Mouse (Mus musculus): Measurements from ENCODE around the gene Mrpl45. TPM values are rescaled to one million over a fixed set of nuclear protein-coding genes. Genes with fewer than 3 reads are reported as not detected.

The Mrpl45 gene
- total and polyA plus RNA-seq, 3 experiments: 13.1 to 77.5 (median 46.3) TPM

DNA sequence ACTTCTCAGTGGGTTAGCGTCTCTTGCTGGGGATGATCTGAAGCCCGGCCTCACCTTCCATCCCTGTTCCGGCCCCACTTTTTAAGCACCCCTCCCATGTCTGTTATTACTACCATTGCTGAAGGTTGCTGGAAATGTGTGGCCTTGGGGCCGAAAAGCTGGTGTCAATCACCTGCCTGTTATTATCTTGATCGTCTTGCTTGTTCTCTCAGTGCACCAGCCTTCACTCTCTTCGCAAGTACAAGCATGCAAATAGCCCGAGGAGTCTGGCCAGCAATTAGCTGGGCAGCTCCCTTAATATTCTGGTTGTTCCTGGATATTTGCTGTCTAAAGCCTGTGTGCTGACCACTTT lies 48.1 kb downstream of the Mrpl45 start:
- DNase-seq (ENCODE audit: low spot score) (no peak), ATAC-seq (ENCODE audit: extremely low read depth, insufficient number of reproducible peaks, low FRiP score, poor library complexity, severe bottlenecking) (no peak)
- no peak for TF ChIP-seq TAL1 (conservative IDR thresholded peaks at IDR 0.05; ENCODE audit: low read depth, low read length)
- TF ChIP-seq CTCF (IDR thresholded peaks at IDR 0.05; ENCODE audit: low read depth, low read length): no peak
- no peak for TF ChIP-seq GATA2 (IDR thresholded peaks at IDR 0.05; ENCODE audit: borderline replicate concordance, low read depth, low read length)
- no peak for TF ChIP-seq POLR2AphosphoS5 (IDR thresholded peaks at IDR 0.05; ENCODE audit: insufficient replicate concordance, low read depth, low read length)
- no peak for TF ChIP-seq GATA1 (IDR thresholded peaks at IDR 0.05; ENCODE audit: borderline replicate concordance, low read length)
- Histone ChIP-seq H3K4me3 (ENCODE audit: low read depth, low read length) (peak overlapping the region; percentile 91), H3K27me3 (ENCODE audit: insufficient read depth, low read length) (no peaks in the 10 kb centered on the region), H3K36me3 (replicated peaks) (peaks cover 25% of the 10 kb centered on the region), H3K4me1 (ENCODE audit: insufficient read depth, low read depth, low read length) (peaks cover 36% of the 10 kb centered on the region), H3K9me3 (replicated peaks) (no peaks in the 10 kb centered on the region)

DNA sequence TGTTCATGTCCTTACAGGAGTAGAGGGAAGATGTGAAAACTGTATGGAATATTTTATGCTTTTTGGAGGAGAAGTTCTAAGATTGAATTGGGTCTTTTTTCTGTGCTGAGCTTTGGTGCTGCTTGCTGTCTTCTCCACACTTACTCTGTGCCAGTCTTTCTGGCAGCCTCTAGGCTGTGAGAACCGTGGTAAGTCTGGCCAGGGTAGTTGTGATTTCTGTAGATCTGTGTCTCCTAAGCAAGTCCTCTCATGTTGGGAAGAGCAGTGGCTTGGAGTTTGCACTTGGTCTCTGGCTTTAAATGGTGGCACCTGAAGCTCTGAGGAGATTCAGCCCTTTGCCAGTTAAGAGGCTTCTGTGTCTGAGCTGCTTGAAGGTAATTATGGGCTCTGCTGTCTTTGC lies 50.0 kb downstream of the Mrpl45 start:
- peaks cover 33% of the 10 kb centered on the region for H3K36me3 ChIP-seq (replicated peaks)
- ATAC-seq (ENCODE audit: extremely low read depth, insufficient number of reproducible peaks, low FRiP score, poor library complexity, severe bottlenecking): no peak

DNA sequence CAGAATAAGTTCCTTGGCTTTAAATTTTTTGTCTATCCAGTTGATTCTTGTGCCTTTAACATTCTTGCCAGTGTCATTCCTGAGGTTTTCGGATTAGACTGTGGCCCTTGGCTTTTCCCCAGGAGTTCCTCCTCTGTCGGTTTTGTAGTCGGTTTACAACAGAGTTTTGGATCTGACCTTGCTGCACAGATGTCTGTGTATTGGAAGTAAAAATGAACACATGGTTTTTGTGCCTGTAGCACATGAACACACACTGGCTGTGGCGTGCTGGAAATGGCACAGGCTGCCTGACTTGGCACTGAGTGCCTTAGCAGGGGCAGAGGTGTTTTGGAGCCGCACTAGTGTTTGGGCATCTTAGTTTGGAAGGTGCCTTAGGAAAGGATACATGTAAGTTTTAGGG lies 53.0 kb downstream of the Mrpl45 start:
- Histone ChIP-seq H3K27me3 (ENCODE audit: insufficient read depth, low read length) (no peaks in the 10 kb centered on the region), H3K4me3 (ENCODE audit: low read depth, low read length) (no peak overlapping the region), H3K36me3 (replicated peaks) (peaks cover 59% of the 10 kb centered on the region), H3K4me1 (ENCODE audit: insufficient read depth, low read depth, low read length) (peaks cover 24% of the 10 kb centered on the region), H3K9me3 (replicated peaks) (no peaks in the 10 kb centered on the region)
- ATAC-seq (ENCODE audit: extremely low read depth, insufficient number of reproducible peaks, low FRiP score, poor library complexity, severe bottlenecking) (no peak), DNase-seq (ENCODE audit: low spot score) (no peak)
- TF ChIP-seq GATA2 (IDR thresholded peaks at IDR 0.05; ENCODE audit: borderline replicate concordance, low read depth, low read length) (no peak), POLR2AphosphoS5 (IDR thresholded peaks at IDR 0.05; ENCODE audit: insufficient replicate concordance, low read depth, low read length) (no peak), CTCF (IDR thresholded peaks at IDR 0.05; ENCODE audit: low read depth, low read length) (no peak), TAL1 (conservative IDR thresholded peaks at IDR 0.05; ENCODE audit: low read depth, low read length) (no peak), GATA1 (IDR thresholded peaks at IDR 0.05; ENCODE audit: borderline replicate concordance, low read length) (no peak)

More for the DNA sequence above, 50.0 kb downstream of the Mrpl45 start:
- TF ChIP-seq GATA1 (IDR thresholded peaks at IDR 0.05; ENCODE audit: borderline replicate concordance, low read length) (no peak), CTCF (IDR thresholded peaks at IDR 0.05; ENCODE audit: low read depth, low read length) (no peak), GATA2 (IDR thresholded peaks at IDR 0.05; ENCODE audit: borderline replicate concordance, low read depth, low read length) (no peak), POLR2AphosphoS5 (IDR thresholded peaks at IDR 0.05; ENCODE audit: insufficient replicate concordance, low read depth, low read length) (no peak), TAL1 (conservative IDR thresholded peaks at IDR 0.05; ENCODE audit: low read depth, low read length) (no peak)
- Histone ChIP-seq H3K9me3 (replicated peaks) (no peaks in the 10 kb centered on the region), H3K27me3 (ENCODE audit: insufficient read depth, low read length) (no peaks in the 10 kb centered on the region), H3K4me3 (ENCODE audit: low read depth, low read length) (no peak overlapping the region), H3K4me1 (ENCODE audit: insufficient read depth, low read depth, low read length) (peaks cover 36% of the 10 kb centered on the region)
- DNase-seq (ENCODE audit: low spot score): no peak

DNA sequence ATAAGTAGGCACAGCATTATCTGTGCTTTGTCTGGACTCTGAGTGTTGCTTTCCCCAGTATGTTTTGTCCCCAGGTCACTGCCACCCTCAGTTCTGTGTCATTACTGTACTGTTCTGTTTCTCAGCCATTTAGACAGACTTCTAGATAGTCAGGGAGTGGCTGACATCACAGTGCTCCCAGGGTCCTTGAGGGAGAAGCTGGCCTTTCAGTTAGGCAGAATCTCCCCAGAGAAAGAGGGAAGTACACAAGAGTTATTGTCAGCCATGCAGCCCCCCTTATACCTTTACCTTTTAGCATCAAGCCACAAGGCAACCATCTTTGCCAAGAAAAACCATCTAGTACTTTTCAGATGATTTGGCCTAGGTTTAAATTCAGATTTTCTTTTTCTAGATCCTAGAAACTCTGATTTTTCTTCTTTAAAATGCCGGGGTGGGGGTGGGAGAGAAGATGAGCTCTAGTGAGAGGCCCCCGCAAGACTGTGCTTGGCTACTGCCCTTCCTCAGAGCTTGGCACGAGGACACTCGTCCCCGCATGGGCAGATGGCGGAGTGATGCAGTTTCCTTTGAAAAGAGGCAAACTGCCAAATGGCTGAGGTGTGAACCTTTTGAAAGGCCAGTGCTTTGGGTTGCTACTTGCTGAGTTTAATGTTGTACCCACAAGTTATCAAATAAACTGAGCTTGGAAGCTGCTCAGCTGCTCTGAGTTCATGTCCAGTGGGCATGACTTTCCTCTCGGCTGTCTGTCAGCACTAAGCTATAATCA lies 55.0 kb downstream of the Mrpl45 start:
- Histone ChIP-seq H3K36me3 (replicated peaks) (peaks cover 74% of the 10 kb centered on the region), H3K4me3 (ENCODE audit: low read depth, low read length) (no peak overlapping the region)

DNA sequence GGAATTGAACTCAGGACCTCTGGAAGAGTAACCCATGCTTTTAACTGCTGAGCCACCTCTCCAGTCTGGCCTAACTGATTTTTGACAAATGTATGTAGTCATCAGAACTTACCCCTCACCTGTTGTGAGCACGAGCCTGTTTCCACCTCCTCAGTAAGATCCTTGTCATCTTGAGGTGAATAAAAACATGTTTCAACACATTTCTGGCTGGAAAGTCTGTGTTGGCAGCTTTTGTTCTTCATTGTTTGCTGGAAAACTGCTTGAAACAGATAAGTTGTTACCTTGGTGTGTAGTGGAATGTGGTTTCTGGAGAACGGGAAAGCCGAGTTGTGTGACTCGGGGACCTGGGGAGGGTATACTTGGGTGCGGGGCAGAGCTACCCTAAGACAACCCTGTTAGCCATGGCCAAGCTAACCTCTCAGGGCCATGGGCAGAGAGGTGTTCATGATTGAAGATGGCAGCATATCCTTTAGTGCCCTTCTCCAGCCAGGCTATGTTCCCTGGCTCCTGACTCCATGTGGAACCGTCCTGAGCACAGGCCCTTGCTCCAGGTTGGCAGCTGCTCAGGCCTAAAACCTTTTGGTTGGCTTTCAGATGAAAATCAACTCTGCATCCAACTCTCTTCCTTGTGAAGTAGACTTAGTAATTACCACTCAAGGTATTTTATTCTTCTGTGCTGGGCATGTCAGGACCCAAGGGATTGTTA lies 56.8 kb downstream of the Mrpl45 start:
- no peak overlapping the region for H3K4me3 ChIP-seq (ENCODE audit: low read depth, low read length)
- peaks cover 3% of the 10 kb centered on the region; the same call in 1 of the 2 replicates for H3K4me1 ChIP-seq (ENCODE audit: insufficient read depth, low read depth, low read length)
- H3K27me3 ChIP-seq (ENCODE audit: insufficient read depth, low read length): no peaks in the 10 kb centered on the region
- ATAC-seq (ENCODE audit: extremely low read depth, insufficient number of reproducible peaks, low FRiP score, poor library complexity, severe bottlenecking) (no peak), DNase-seq (ENCODE audit: low spot score) (no peak)
- peaks cover 76% of the 10 kb centered on the region for H3K36me3 ChIP-seq (replicated peaks)
- TF ChIP-seq POLR2AphosphoS5 (IDR thresholded peaks at IDR 0.05; ENCODE audit: insufficient replicate concordance, low read depth, low read length): no peak
- TF ChIP-seq GATA1 (IDR thresholded peaks at IDR 0.05; ENCODE audit: borderline replicate concordance, low read length): no peak
- no peak for TF ChIP-seq GATA2 (IDR thresholded peaks at IDR 0.05; ENCODE audit: borderline replicate concordance, low read depth, low read length)
- no peaks in the 10 kb centered on the region for H3K9me3 ChIP-seq (replicated peaks)

More for the DNA sequence above, 55.0 kb downstream of the Mrpl45 start:
- TF ChIP-seq GATA1 (IDR thresholded peaks at IDR 0.05; ENCODE audit: borderline replicate concordance, low read length) (no peak), GATA2 (IDR thresholded peaks at IDR 0.05; ENCODE audit: borderline replicate concordance, low read depth, low read length) (no peak), CTCF (IDR thresholded peaks at IDR 0.05; ENCODE audit: low read depth, low read length) (no peak), TAL1 (conservative IDR thresholded peaks at IDR 0.05; ENCODE audit: low read depth, low read length) (no peak), POLR2AphosphoS5 (IDR thresholded peaks at IDR 0.05; ENCODE audit: insufficient replicate concordance, low read depth, low read length) (no peak)
- H3K4me1 ChIP-seq (ENCODE audit: insufficient read depth, low read depth, low read length): peaks cover 7% of the 10 kb centered on the region; the same call in 1 of the 2 replicates
- DNase-seq (ENCODE audit: low spot score): no peak
- no peaks in the 10 kb centered on the region for H3K27me3 ChIP-seq (ENCODE audit: insufficient read depth, low read length)
- no peak for ATAC-seq (ENCODE audit: extremely low read depth, insufficient number of reproducible peaks, low FRiP score, poor library complexity, severe bottlenecking)
- H3K9me3 ChIP-seq (replicated peaks): no peaks in the 10 kb centered on the region

DNA sequence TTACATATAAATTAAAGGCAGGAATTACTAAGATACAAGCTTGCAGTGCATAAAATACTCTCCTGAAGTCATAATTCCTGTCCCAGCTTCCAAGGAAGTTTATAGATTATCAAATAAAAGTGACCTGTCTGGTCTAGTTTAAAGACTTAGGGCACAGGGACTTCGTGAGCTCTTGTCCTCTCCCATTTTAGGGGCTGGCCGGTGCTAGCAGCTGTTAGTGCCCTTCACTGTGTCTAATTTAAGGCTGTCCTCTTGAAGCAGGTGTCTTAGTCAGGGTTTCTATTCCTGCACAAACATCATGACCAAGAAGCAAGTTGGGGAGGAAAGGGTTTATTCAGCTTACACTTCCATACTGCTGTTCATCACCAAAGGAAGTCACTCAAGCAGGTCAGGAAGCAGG lies 57.9 kb downstream of the Mrpl45 start:
- DNase-seq (ENCODE audit: low spot score): no peak
- no peak for ATAC-seq (ENCODE audit: extremely low read depth, insufficient number of reproducible peaks, low FRiP score, poor library complexity, severe bottlenecking)
- Histone ChIP-seq H3K27me3 (ENCODE audit: insufficient read depth, low read length) (no peaks in the 10 kb centered on the region), H3K9me3 (replicated peaks) (no peaks in the 10 kb centered on the region), H3K36me3 (replicated peaks) (peaks cover 79% of the 10 kb centered on the region), H3K4me1 (ENCODE audit: insufficient read depth, low read depth, low read length) (no peaks in the 10 kb centered on the region), H3K4me3 (ENCODE audit: low read depth, low read length) (no peak overlapping the region)
- no peak for TF ChIP-seq TAL1 (conservative IDR thresholded peaks at IDR 0.05; ENCODE audit: low read depth, low read length)
- no peak for TF ChIP-seq POLR2AphosphoS5 (IDR thresholded peaks at IDR 0.05; ENCODE audit: insufficient replicate concordance, low read depth, low read length)
- TF ChIP-seq CTCF (IDR thresholded peaks at IDR 0.05; ENCODE audit: low read depth, low read length): no peak
- TF ChIP-seq GATA1 (IDR thresholded peaks at IDR 0.05; ENCODE audit: borderline replicate concordance, low read length): no peak
- TF ChIP-seq GATA2 (IDR thresholded peaks at IDR 0.05; ENCODE audit: borderline replicate concordance, low read depth, low read length): no peak

Other genes with a start within 250 kb of the Mrpl45 start
- gene Tbx21, start 200.4 kb upstream of the Mrpl45 start, total RNA-seq (2014; fragmentation: Nextera tagmentation): not detected in 2 replicates
- not detected in 2 replicates for gene Tbx21, start 200.4 kb upstream of the Mrpl45 start, total RNA-seq (2017)
- not detected in 2 replicates for gene Tbx21, start 200.4 kb upstream of the Mrpl45 start, polyA plus RNA-seq (2012)
- gene Tbkbp1, start 164.2 kb upstream of the Mrpl45 start, total RNA-seq (2014; fragmentation: Nextera tagmentation): not detected in 2 replicates
- 0.05 and 0.06 TPM in 2 replicates for gene Tbkbp1, start 164.2 kb upstream of the Mrpl45 start, total RNA-seq (2017)
- gene Tbkbp1, start 164.2 kb upstream of the Mrpl45 start, polyA plus RNA-seq (2012): 0.29 and 0.34 TPM in 2 replicates
- 328 and 346 TPM in 2 replicates for gene Kpnb1, start 127.8 kb upstream of the Mrpl45 start, total RNA-seq (2014; fragmentation: Nextera tagmentation)
- 265 and 286 TPM in 2 replicates for gene Kpnb1, start 127.8 kb upstream of the Mrpl45 start, total RNA-seq (2017)
- gene Kpnb1, start 127.8 kb upstream of the Mrpl45 start, polyA plus RNA-seq (2012): 50.5 and 51.3 TPM in 2 replicates
- gene Npepps, start 35.1 kb upstream of the Mrpl45 start, total RNA-seq (2014; fragmentation: Nextera tagmentation): 81.3 and 87.9 TPM in 2 replicates
- 50.2 and 53.6 TPM in 2 replicates for gene Npepps, start 35.1 kb upstream of the Mrpl45 start, total RNA-seq (2017)
- 23.5 and 35.8 TPM in 2 replicates for gene Npepps, start 35.1 kb upstream of the Mrpl45 start, polyA plus RNA-seq (2012)
- not detected in 2 replicates for gene Gpr179, start 36.4 kb downstream of the Mrpl45 start, total RNA-seq (2014; fragmentation: Nextera tagmentation)
- 0.06 and 0.11 TPM in 2 replicates for gene Gpr179, start 36.4 kb downstream of the Mrpl45 start, total RNA-seq (2017)
- 0.01 and 0.02 TPM in 2 replicates for gene Gpr179, start 36.4 kb downstream of the Mrpl45 start, polyA plus RNA-seq (2012)
- 14.9 and 49.0 TPM in 2 replicates for gene Socs7, start 46.8 kb downstream of the Mrpl45 start, total RNA-seq (2014; fragmentation: Nextera tagmentation)
- gene Socs7, start 46.8 kb downstream of the Mrpl45 start, total RNA-seq (2017): 11.3 and 15.4 TPM in 2 replicates
- gene Socs7, start 46.8 kb downstream of the Mrpl45 start, polyA plus RNA-seq (2012): 5.2 and 6.0 TPM in 2 replicates
- gene Arhgap23, start 99.8 kb downstream of the Mrpl45 start, total RNA-seq (2014; fragmentation: Nextera tagmentation): 8.5 and 17.9 TPM in 2 replicates
- 2.4 and 4.4 TPM in 2 replicates for gene Arhgap23, start 99.8 kb downstream of the Mrpl45 start, total RNA-seq (2017)
- gene Arhgap23, start 99.8 kb downstream of the Mrpl45 start, polyA plus RNA-seq (2012): 18.6 and 21.9 TPM in 2 replicates
- gene 4933428G20Rik, start 184.6 kb downstream of the Mrpl45 start, total RNA-seq (2014; fragmentation: Nextera tagmentation): not detected in 2 replicates
- not detected in 2 replicates for gene 4933428G20Rik, start 184.6 kb downstream of the Mrpl45 start, total RNA-seq (2017)
- not detected in 2 replicates for gene 4933428G20Rik, start 184.6 kb downstream of the Mrpl45 start, polyA plus RNA-seq (2012)

Data from G1E (cell line).